Mouse (Mus musculus) ES-Bruce4 (cell line): ENCODE results near the gene Thada.

Experiments used
- CTCF ChIP-seq: IDR thresholded peaks from one replicate; pipeline ENCODE4 v1.8.1; 2011; ENCODE audit warnings: low read depth, low read length
- EP300 ChIP-seq: IDR thresholded peaks from 2 replicates; pipeline ENCODE4 v1.6.1; 2011; ENCODE audit warnings: low read depth, low read length; ENCODE audit not compliant: insufficient read depth
- POLR2A ChIP-seq: IDR thresholded peaks from one replicate; pipeline ENCODE4 v1.8.1; 2011; ENCODE audit warnings: low read length; ENCODE audit not compliant: insufficient read depth

GRCm38 (mm10) chr17:84511682-84512515, 45.9 kb upstream of the Thada start, which contains the start of gene Plekhh2:
- no peak for TF ChIP-seq CTCF
- peak; percentile 35 for TF ChIP-seq POLR2A
- no peak for TF ChIP-seq EP300
